8 mouse cellular contexts compared by ENCODE assay signal in the genomic region with DNA sequence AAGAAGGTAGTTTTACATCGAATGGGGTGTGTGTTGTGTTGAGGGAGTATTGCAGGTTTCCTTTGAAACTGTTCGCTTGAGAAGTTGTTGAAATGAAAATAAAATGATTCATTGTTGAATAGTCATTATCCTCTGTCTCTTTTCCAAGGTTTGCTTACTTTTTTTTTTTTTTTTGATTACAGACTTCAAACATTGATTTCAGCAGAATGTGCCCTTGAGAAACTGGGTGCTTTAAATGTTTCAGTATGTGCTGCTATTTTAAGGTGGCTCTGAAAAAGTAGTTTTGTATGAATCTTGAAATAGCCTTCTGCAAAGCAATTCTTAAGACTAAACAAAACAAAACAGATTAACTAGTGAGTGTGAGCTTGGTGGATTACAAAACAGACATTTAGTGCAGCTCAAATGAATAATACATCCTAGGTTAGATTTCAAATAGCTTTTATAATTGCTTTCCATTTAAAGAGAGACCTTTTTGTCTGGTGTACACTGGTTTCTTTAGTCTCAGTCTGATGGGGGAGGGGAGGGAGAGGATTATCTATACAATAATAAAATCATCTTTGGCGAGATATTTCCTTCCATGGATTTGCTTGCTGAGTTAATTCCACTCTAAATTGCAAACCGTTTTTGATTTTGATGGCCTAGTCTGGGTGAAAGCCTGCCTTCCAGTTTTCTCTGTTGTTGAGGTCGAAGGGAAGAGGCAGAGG. TPM values are rescaled to one million over a fixed set of nuclear protein-coding genes. Genes with fewer than 3 reads are reported as not detected.
DNase-seq lines count a peak whose midpoint lies in the region; ATAC-seq and TF ChIP-seq lines count a peak whose summit lies in the region.

No protein-coding gene starts in this region.

- H3K36me3 ChIP-seq in heart, embryonic 11.5 days (ENCODE audit: control insufficient read depth, insufficient read depth, low read length), result no peaks in the 10 kb centered on the region
- no peaks in the 10 kb centered on the region for H3K36me3 ChIP-seq in ES-Bruce4 (ENCODE audit: control insufficient read depth, insufficient read depth, low read length, poor library complexity, severe bottlenecking)
- no peaks in the 10 kb centered on the region for H3K36me3 ChIP-seq in forebrain, postnatal 0 days (ENCODE audit: insufficient read depth)
- no peaks in the 10 kb centered on the region for H3K36me3 ChIP-seq in liver, embryonic 16.5 days (ENCODE audit: control insufficient read depth, insufficient read depth)

- no peaks in the 10 kb centered on the region for H3K27me3 ChIP-seq in heart, embryonic 11.5 days (ENCODE audit: control insufficient read depth, insufficient read depth, low read length)
- no peaks in the 10 kb centered on the region for H3K27me3 ChIP-seq in ES-Bruce4 (ENCODE audit: control insufficient read depth, insufficient read depth, low read length, poor library complexity, severe bottlenecking)
- no peaks in the 10 kb centered on the region for H3K27me3 ChIP-seq in forebrain, postnatal 0 days (ENCODE audit: insufficient read depth, low read length)
- H3K27me3 ChIP-seq in liver, embryonic 16.5 days (ENCODE audit: control insufficient read depth, insufficient read depth, low read depth, low read length), result no peaks in the 10 kb centered on the region

- no peak for TF ChIP-seq EP300 in ES-Bruce4 (IDR thresholded peaks at IDR 0.05; ENCODE audit: insufficient read depth, low read depth, low read length)

- H3K4me1 ChIP-seq in heart, embryonic 11.5 days (ENCODE audit: control insufficient read depth, insufficient read depth, low read length), result peaks cover 23% of the 10 kb centered on the region
- H3K4me1 ChIP-seq in ES-Bruce4 (ENCODE audit: control insufficient read depth, insufficient read depth, low read length), result no peaks in the 10 kb centered on the region
- peaks cover 11% of the 10 kb centered on the region for H3K4me1 ChIP-seq in forebrain, postnatal 0 days (ENCODE audit: insufficient read depth)
- peaks cover 13% of the 10 kb centered on the region for H3K4me1 ChIP-seq in liver, embryonic 16.5 days (ENCODE audit: control insufficient read depth, low read depth, low read length)

- DNase-seq in heart, adult 18-20 months, result no peak
- DNase-seq in forebrain, postnatal 0 days, result peak; percentile 16
- no peak for DNase-seq in right cerebral cortex, postnatal 25 days
- DNase-seq in gastrocnemius, postnatal 10 days, result no peak
- DNase-seq in thymus, adult 18-20 months, result no peak

- ATAC-seq in heart, embryonic 11.5 days (replicated peaks; ENCODE audit: insufficient number of reproducible peaks, low FRiP score, low TSS enrichment), result no peak
- ATAC-seq in forebrain, postnatal 0 days, result no peak
- ATAC-seq in liver, embryonic 16.5 days (ENCODE audit: low read depth), result no peak

- H3K4me3 ChIP-seq in heart, embryonic 11.5 days (ENCODE audit: low read depth, low read length), result peak overlapping the region; percentile 80
- peak overlapping the region; percentile 28; the same call in 1 of the 2 replicates for H3K4me3 ChIP-seq in ES-Bruce4 (ENCODE audit: low read depth, low read length)
- H3K4me3 ChIP-seq in forebrain, postnatal 0 days (ENCODE audit: low read depth, low read length), result peak overlapping the region; percentile 89
- H3K4me3 ChIP-seq in liver, embryonic 16.5 days (ENCODE audit: low read depth, low read length), result peak overlapping the region; percentile 74

- no peak for TF ChIP-seq POLR2A in ES-Bruce4 (IDR thresholded peaks at IDR 0.05; ENCODE audit: insufficient read depth, low read length)

- no peaks in the 10 kb centered on the region for H3K9me3 ChIP-seq in heart, embryonic 11.5 days (replicated peaks; ENCODE audit: control insufficient read depth, low read length)
- no peaks in the 10 kb centered on the region for H3K9me3 ChIP-seq in ES-Bruce4 (replicated peaks; ENCODE audit: control insufficient read depth, insufficient read depth, low read length, poor library complexity, severe bottlenecking)
- H3K9me3 ChIP-seq in forebrain, postnatal 0 days (ENCODE audit: low read length), result no peaks in the 10 kb centered on the region
- H3K9me3 ChIP-seq in liver, embryonic 16.5 days (replicated peaks; ENCODE audit: control insufficient read depth, low read length), result no peaks in the 10 kb centered on the region

- 18% methylated on average over 5 of the region's 5 CpGs for WGBS in heart, embryonic 11.5 days (ENCODE audit: insufficient replicate concordance)
- 3% methylated on average over 5 of the region's 5 CpGs for WGBS in forebrain, postnatal 0 days
- WGBS in liver, embryonic 16.5 days (ENCODE audit: insufficient replicate concordance), result 19% methylated on average over 5 of the region's 5 CpGs

- H3K27ac ChIP-seq in heart, embryonic 11.5 days (ENCODE audit: low read depth, low read length), result peak overlapping the region; percentile 95; the same call in 1 of the 2 replicates
- H3K27ac ChIP-seq in ES-Bruce4 (ENCODE audit: insufficient read depth, low read length), result no peak overlapping the region
- peak overlapping the region; percentile 100 for H3K27ac ChIP-seq in forebrain, postnatal 0 days (ENCODE audit: low read depth, low read length)
- peak overlapping the region; percentile 84 for H3K27ac ChIP-seq in liver, embryonic 16.5 days (ENCODE audit: low read length)

- H3K4me2 ChIP-seq in heart, embryonic 11.5 days, result peak overlapping the region; percentile 88
- peak overlapping the region; percentile 65 for H3K4me2 ChIP-seq in forebrain, postnatal 0 days (ENCODE audit: low read depth)
- H3K4me2 ChIP-seq in liver, embryonic 16.5 days (ENCODE audit: low read depth, low read length), result peak overlapping the region; percentile 86

- peak overlapping the region; percentile 90 for H3K9ac ChIP-seq in heart, embryonic 11.5 days (ENCODE audit: low read depth, low read length)
- peak overlapping the region; percentile 96 for H3K9ac ChIP-seq in ES-Bruce4 (ENCODE audit: low read depth, poor library complexity, severe bottlenecking)
- peak overlapping the region; percentile 94 for H3K9ac ChIP-seq in forebrain, postnatal 0 days
- H3K9ac ChIP-seq in liver, embryonic 16.5 days (ENCODE audit: low read depth, low read length), result peak overlapping the region; percentile 88

- no peak for TF ChIP-seq CTCF in ES-Bruce4 (IDR thresholded peaks at IDR 0.05; ENCODE audit: low read depth, low read length)
- no peak for TF ChIP-seq CTCF in forebrain, postnatal 0 days (IDR thresholded peaks at IDR 0.05; ENCODE audit: low read depth)

RNA-seq across cellular contexts. Expression of a gene that starts 1.3 kb away (rescaled TPM):
- 26.0 and 29.1 TPM in 2 replicates for polyA plus RNA-seq in heart, embryonic 11.5 days (2014; fragmentation: Nextera tagmentation; extraction: Ambion mirVana)
- total RNA-seq in heart, adult 18-20 months (2021), result 10 to 100 TPM; 39.6 to 46.7 TPM
- 77.3 and 93.6 TPM in 2 replicates for polyA plus RNA-seq in ES-Bruce4 (2011; ENCODE audit: insufficient read depth, insufficient read length, low read depth, missing spikeins)
- 30.5 and 31.3 TPM in 2 replicates for total RNA-seq in forebrain, postnatal 0 days (2014; rRNA removed)
- 14.8 and 18.9 TPM in 2 replicates for polyA plus RNA-seq in forebrain, postnatal 0 days (2015; fragmentation: Nextera tagmentation; extraction: Ambion mirVana)
- 5.7 and 6.8 TPM in 2 replicates for polyA plus RNA-seq in liver, embryonic 16.5 days (2015; fragmentation: Nextera tagmentation; extraction: Ambion mirVana)
- total RNA-seq in gastrocnemius, postnatal 10 days (2021), result 10 to 100 TPM; 53.8 to 56.9 TPM

RNA-seq across cellular contexts. Expression of a gene that starts 46.3 kb away (rescaled TPM):
- polyA plus RNA-seq in heart, embryonic 11.5 days (2014; fragmentation: Nextera tagmentation; extraction: Ambion mirVana), result 2,057 and 2,150 TPM in 2 replicates
- 100 to 1,000 TPM; 118 to 148 TPM for total RNA-seq in heart, adult 18-20 months (2021)
- polyA plus RNA-seq in ES-Bruce4 (2011; ENCODE audit: insufficient read depth, insufficient read length, low read depth, missing spikeins), result 1,323 and 1,403 TPM in 2 replicates
- 283 and 328 TPM in 2 replicates for total RNA-seq in forebrain, postnatal 0 days (2014; rRNA removed)
- polyA plus RNA-seq in forebrain, postnatal 0 days (2015; fragmentation: Nextera tagmentation; extraction: Ambion mirVana), result 856 and 963 TPM in 2 replicates
- 616 and 624 TPM in 2 replicates for polyA plus RNA-seq in liver, embryonic 16.5 days (2015; fragmentation: Nextera tagmentation; extraction: Ambion mirVana)
- total RNA-seq in gastrocnemius, postnatal 10 days (2021), result 100 to 1,000 TPM; 469 to 474 TPM

Comparison
In these comparisons a context has a peak if more than half of its experiments do, and no peak if none do; other contexts are left out.
1. H3K4me3 ChIP-seq: peak in every context shown above with its lines; median percentile 89 in forebrain, postnatal 0 days; 80 in heart, embryonic 11.5 days; 74 in liver, embryonic 16.5 days; 28 in ES-Bruce4.